Mouse (Mus musculus) mesoderm, embryonic 11.5 days (tissue): ENCODE data around the gene Prickle4.

Source experiments
- DNase-seq: peaks from one replicate; pipeline ENCODE4 v3.0.0-alpha.2; 2012; ENCODE audit warnings: low read depth, low spot score

Gene Prickle4

GRCm38 (mm10) chr17:47706196-47706595 is 11.7 kb upstream of the Prickle4 start:
- no peak for DNase-seq

GRCm38 (mm10) chr17:47704692-47705091 is 10.2 kb upstream of the Prickle4 start:
- DNase-seq: no peak

- no peak for DNase-seq
These were observed 9.0 kb upstream of the Prickle4 start for GRCm38 (mm10) chr17:47703556-47703955.

GRCm38 (mm10) chr17:47702548-47703345 is 8.2 kb upstream of the Prickle4 start:
- DNase-seq: no peak

- no peak for DNase-seq
These were observed 7.3 kb upstream of the Prickle4 start for GRCm38 (mm10) chr17:47701793-47702192.

GRCm38 (mm10) chr17:47699055-47699454 is 4.5 kb upstream of the Prickle4 start:
- DNase-seq: no peak

- no peak for DNase-seq
These were observed 3.6 kb upstream of the Prickle4 start for GRCm38 (mm10) chr17:47698156-47698555.

- DNase-seq: no peak
These were observed 788 bp upstream of the Prickle4 start for GRCm38 (mm10) chr17:47695337-47695710.

GRCm38 (mm10) chr17:47694442-47694502 is 264 bp downstream of the Prickle4 start, which contains the start of gene Gm21981:
TSS of gene Gm21981 (minus strand) at chr17:47694455.
- DNase-seq: no peak

- no peak for DNase-seq
These were observed 680 bp downstream of the Prickle4 start for GRCm38 (mm10) chr17:47693671-47694441.

GRCm38 (mm10) chr17:47691650-47692049 is 2.9 kb downstream of the Prickle4 start:
- DNase-seq: no peak

GRCm38 (mm10) chr17:47689894-47690293 is 4.6 kb downstream of the Prickle4 start:
- no peak for DNase-seq

- peak; percentile 65 for DNase-seq
These were observed 5.6 kb downstream of the Prickle4 start, which contains the start of gene Frs3 for GRCm38 (mm10) chr17:47688608-47689575. TSS of gene Frs3 (plus strand) at chr17:47689030.

- no peak for DNase-seq
These were observed 6.3 kb downstream of the Prickle4 start, which contains the start of gene Tomm6 for GRCm38 (mm10) chr17:47688344-47688607. TSS of gene Tomm6 (minus strand) at chr17:47688386.

GRCm38 (mm10) chr17:47687409-47688343 is 6.9 kb downstream of the Prickle4 start:
- peak; percentile 96 for DNase-seq

- no peak for DNase-seq
These were observed 11.7 kb downstream of the Prickle4 start for GRCm38 (mm10) chr17:47682836-47683235.

GRCm38 (mm10) chr17:47678702-47679101 is 15.8 kb downstream of the Prickle4 start:
- no peak for DNase-seq

- no peak for DNase-seq
These were observed 16.3 kb downstream of the Prickle4 start for GRCm38 (mm10) chr17:47678238-47678637.

- DNase-seq: peak; percentile 79
These were observed 18.0 kb downstream of the Prickle4 start for GRCm38 (mm10) chr17:47676581-47676980.

- DNase-seq: peak; percentile 80
These were observed 22.0 kb downstream of the Prickle4 start for GRCm38 (mm10) chr17:47672311-47673111.

GRCm38 (mm10) chr17:47671988-47672310 is 22.6 kb downstream of the Prickle4 start:
- no peak for DNase-seq
